Mouse (Mus musculus): ENCODE results near the gene Tbc1d2. TPM values are rescaled to one million over a fixed set of nuclear protein-coding genes. Genes with fewer than 3 reads are reported as not detected.

The Tbc1d2 gene
- polyA plus RNA-seq, 1 experiment from 2014 or later: 2.6 TPM

DNA sequence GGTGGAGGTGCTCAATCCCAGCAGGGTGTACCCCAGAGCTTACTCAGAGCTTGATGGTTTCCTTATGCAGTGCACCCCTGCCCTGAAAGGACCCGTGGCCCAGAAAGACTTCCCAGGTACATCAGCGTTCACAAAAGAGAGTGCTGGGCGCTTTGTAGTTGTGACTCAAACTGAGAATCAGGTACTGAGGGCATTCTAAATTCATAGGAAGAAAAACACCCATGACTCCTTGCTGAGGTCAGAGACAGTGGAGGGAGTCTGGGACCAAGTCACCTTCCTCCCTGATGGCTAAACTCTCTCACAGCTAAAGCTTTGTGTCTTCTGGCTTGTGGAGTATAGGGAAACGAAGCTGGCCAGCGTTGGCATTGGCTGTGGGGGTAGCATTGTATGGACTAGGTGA is 16.4 kb upstream of the Tbc1d2 start:
- peaks cover 21% of the 10 kb centered on the region for H3K4me1 ChIP-seq
- no peak overlapping the region for H3K27ac ChIP-seq
- H3K9ac ChIP-seq: no peak overlapping the region
- no peaks in the 10 kb centered on the region for H3K9me3 ChIP-seq
- WGBS: 56% methylated on average over 5 of the region's 5 CpGs
- H3K4me3 ChIP-seq: no peak overlapping the region
- no peaks in the 10 kb centered on the region for H3K36me3 ChIP-seq
- ATAC-seq (ENCODE audit: insufficient number of reproducible peaks, insufficient read depth, low FRiP score, low TSS enrichment): no peak
- H3K27me3 ChIP-seq: 0 out of 2 replicates have a peak, but pooled peaks cover 2% of the 10 kb centered on the region
- no peak overlapping the region for H3K4me2 ChIP-seq (replicated peaks)

- peaks cover 21% of the 10 kb centered on the region for H3K4me1 ChIP-seq
- WGBS: under 1% methylated on average over 6 of the region's 8 CpGs
- no peaks in the 10 kb centered on the region for H3K27me3 ChIP-seq
- ATAC-seq (ENCODE audit: insufficient number of reproducible peaks, insufficient read depth, low FRiP score, low TSS enrichment): no peak
- peak overlapping the region; percentile 74 for H3K4me2 ChIP-seq (replicated peaks)
- no peak overlapping the region for H3K27ac ChIP-seq
- no peaks in the 10 kb centered on the region for H3K9me3 ChIP-seq
- H3K36me3 ChIP-seq: no peaks in the 10 kb centered on the region
- no peak overlapping the region for H3K9ac ChIP-seq
- H3K4me3 ChIP-seq: no peak overlapping the region
Observed at GRCm38 (mm10) chr4:46665371-46665774, 15.4 kb upstream of the Tbc1d2 start.

DNA sequence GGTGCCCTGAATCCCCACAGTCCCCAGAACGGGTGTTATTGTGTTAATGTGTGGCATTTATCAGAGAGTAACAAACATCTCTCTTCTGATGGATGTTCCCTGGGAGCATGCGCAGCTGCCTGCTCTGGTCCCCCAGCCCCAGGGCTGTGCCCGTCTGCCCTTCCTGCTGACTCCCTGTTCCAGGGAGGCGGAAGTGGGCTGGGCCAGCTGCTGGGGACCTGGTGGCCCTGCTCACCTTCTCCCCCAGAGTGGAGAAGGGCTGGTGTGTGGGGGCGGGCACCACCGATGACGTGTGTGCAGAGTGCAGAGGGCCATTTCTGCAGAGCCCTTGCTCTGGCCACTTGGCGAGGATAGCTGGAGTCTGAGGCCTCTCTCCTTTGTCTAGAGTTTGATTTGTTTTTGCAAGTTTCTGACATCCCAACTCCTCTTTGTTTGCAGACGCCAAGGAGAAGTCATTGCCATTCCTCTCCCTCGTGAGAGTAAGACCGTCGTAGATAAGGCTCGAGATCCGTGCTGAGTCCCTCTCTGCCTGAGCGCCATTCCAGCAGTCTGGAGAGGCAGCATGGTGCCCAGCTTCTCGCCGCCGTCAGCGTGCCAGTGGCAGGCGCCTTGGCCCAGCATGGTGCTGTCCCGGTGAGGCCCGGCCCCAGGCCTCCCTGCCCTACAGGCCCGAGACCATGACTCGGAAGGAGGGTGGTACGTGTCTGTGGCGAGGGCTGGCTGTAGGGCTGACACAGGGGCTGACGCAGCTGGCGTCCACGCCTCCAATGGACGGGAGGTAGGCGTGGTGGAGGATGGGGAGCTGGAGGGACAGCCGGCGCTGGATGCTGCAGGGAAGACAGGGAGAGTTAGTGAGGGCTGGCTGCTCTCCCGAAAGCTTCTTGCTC is 14.4 kb upstream of the Tbc1d2 start:
- Histone ChIP-seq H3K9me3 (no peaks in the 10 kb centered on the region), H3K9ac (peak overlapping the region; percentile 56), H3K27ac (peak overlapping the region; percentile 79), H3K4me1 (peaks cover 21% of the 10 kb centered on the region), H3K36me3 (no peaks in the 10 kb centered on the region), H3K4me2 (replicated peaks) (peak overlapping the region; percentile 74), H3K27me3 (no peaks in the 10 kb centered on the region), H3K4me3 (peak overlapping the region; percentile 43)
- 2% methylated on average over 34 of the region's 34 CpGs for WGBS
- ATAC-seq (ENCODE audit: insufficient number of reproducible peaks, insufficient read depth, low FRiP score, low TSS enrichment): peak; percentile 91

- Histone ChIP-seq H3K4me2 (replicated peaks) (no peak overlapping the region), H3K4me1 (peaks cover 21% of the 10 kb centered on the region), H3K36me3 (no peaks in the 10 kb centered on the region), H3K9me3 (no peaks in the 10 kb centered on the region), H3K4me3 (no peak overlapping the region), H3K27me3 (no peaks in the 10 kb centered on the region), H3K9ac (no peak overlapping the region), H3K27ac (no peak overlapping the region)
- WGBS: 78% methylated on average over 9 of the region's 9 CpGs
- ATAC-seq (ENCODE audit: insufficient number of reproducible peaks, insufficient read depth, low FRiP score, low TSS enrichment): no peak
Observed at GRCm38 (mm10) chr4:46661433-46661832, 11.4 kb upstream of the Tbc1d2 start.

GRCm38 (mm10) chr4:46658946-46659345 is 8.9 kb upstream of the Tbc1d2 start:
- H3K9ac ChIP-seq: no peak overlapping the region
- WGBS: 67% methylated on average over 5 of the region's 5 CpGs
- no peaks in the 10 kb centered on the region for H3K36me3 ChIP-seq
- no peak overlapping the region for H3K4me3 ChIP-seq
- no peaks in the 10 kb centered on the region for H3K9me3 ChIP-seq
- ATAC-seq (ENCODE audit: insufficient number of reproducible peaks, insufficient read depth, low FRiP score, low TSS enrichment): no peak
- H3K27me3 ChIP-seq: no peaks in the 10 kb centered on the region
- H3K4me1 ChIP-seq: peaks cover 4% of the 10 kb centered on the region
- H3K27ac ChIP-seq: no peak overlapping the region
- H3K4me2 ChIP-seq (replicated peaks): no peak overlapping the region

DNA sequence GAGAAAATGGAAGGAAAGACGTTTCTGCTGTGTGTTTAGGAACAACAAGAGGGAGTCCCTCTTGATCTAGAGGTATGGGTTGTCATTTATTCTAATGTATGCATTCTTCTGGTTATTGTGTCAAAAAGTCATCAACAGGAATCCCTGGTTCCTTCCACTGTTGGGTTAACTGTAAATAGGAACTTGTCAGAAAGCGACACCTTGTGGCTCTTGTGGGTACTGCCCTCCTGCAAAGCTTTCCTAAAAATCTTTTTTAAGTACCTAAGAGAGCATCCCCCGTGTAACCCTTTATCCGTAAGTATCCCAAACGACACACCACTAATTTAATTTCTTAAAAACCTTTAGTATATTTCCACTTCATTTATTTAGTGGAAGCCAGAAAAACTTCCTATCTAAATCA is 7.1 kb upstream of the Tbc1d2 start:
- Histone ChIP-seq H3K27ac (no peak overlapping the region), H3K9ac (no peak overlapping the region), H3K36me3 (no peaks in the 10 kb centered on the region), H3K4me3 (no peak overlapping the region), H3K9me3 (no peaks in the 10 kb centered on the region), H3K4me1 (no peaks in the 10 kb centered on the region), H3K4me2 (replicated peaks) (no peak overlapping the region), H3K27me3 (peaks cover 4% of the 10 kb centered on the region)
- no peak for ATAC-seq (ENCODE audit: insufficient number of reproducible peaks, insufficient read depth, low FRiP score, low TSS enrichment)
- 7% methylated on average over 5 of the region's 5 CpGs for WGBS

GRCm38 (mm10) chr4:46655956-46656355 is 5.9 kb upstream of the Tbc1d2 start:
- no peak overlapping the region for H3K4me2 ChIP-seq (replicated peaks)
- H3K9ac ChIP-seq: no peak overlapping the region
- ATAC-seq (ENCODE audit: insufficient number of reproducible peaks, insufficient read depth, low FRiP score, low TSS enrichment): no peak
- 73% methylated on average over 2 of the region's 2 CpGs for WGBS
- no peak overlapping the region for H3K4me3 ChIP-seq
- no peak overlapping the region for H3K27ac ChIP-seq
- H3K36me3 ChIP-seq: no peaks in the 10 kb centered on the region
- peaks cover 4% of the 10 kb centered on the region for H3K27me3 ChIP-seq
- no peaks in the 10 kb centered on the region for H3K9me3 ChIP-seq
- no peaks in the 10 kb centered on the region for H3K4me1 ChIP-seq

- Histone ChIP-seq H3K4me3 (no peak overlapping the region), H3K27ac (no peak overlapping the region), H3K9me3 (no peaks in the 10 kb centered on the region), H3K9ac (no peak overlapping the region), H3K4me2 (replicated peaks) (no peak overlapping the region), H3K36me3 (no peaks in the 10 kb centered on the region), H3K27me3 (peaks cover 4% of the 10 kb centered on the region), H3K4me1 (no peaks in the 10 kb centered on the region)
- WGBS: 49% methylated on average over 1 of the region's 1 CpGs
- ATAC-seq (ENCODE audit: insufficient number of reproducible peaks, insufficient read depth, low FRiP score, low TSS enrichment): no peak
Observed at GRCm38 (mm10) chr4:46655298-46655697, 5.3 kb upstream of the Tbc1d2 start.

DNA sequence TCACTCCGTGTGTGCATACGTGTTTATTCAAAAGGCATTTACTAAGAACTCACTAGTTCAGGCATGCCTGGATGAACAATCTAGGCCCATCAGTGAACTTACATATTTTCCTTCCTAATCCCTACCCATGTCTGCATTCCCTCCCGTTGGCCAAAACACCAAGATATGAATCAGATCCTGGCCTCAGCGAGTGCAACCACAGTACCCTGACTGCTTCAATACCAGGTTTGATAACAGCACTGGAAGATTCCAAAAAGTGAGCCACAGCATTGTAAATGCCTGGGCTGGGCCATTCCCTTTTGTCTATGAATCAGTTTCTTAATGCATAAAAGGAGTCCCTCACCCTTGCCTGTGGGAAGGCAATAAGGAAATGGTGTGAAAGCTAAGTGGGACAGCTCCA is 848 bp downstream of the Tbc1d2 start:
- no peaks in the 10 kb centered on the region for H3K4me1 ChIP-seq
- no peak overlapping the region for H3K27ac ChIP-seq
- no peaks in the 10 kb centered on the region for H3K36me3 ChIP-seq
- no peaks in the 10 kb centered on the region for H3K9me3 ChIP-seq
- H3K9ac ChIP-seq: no peak overlapping the region
- peak overlapping the region; percentile 79 for H3K4me2 ChIP-seq (replicated peaks)
- ATAC-seq (ENCODE audit: insufficient number of reproducible peaks, insufficient read depth, low FRiP score, low TSS enrichment): no peak
- peaks cover 29% of the 10 kb centered on the region for H3K27me3 ChIP-seq
- 50% methylated on average over 4 of the region's 4 CpGs for WGBS
- peak overlapping the region; percentile 55 for H3K4me3 ChIP-seq

DNA sequence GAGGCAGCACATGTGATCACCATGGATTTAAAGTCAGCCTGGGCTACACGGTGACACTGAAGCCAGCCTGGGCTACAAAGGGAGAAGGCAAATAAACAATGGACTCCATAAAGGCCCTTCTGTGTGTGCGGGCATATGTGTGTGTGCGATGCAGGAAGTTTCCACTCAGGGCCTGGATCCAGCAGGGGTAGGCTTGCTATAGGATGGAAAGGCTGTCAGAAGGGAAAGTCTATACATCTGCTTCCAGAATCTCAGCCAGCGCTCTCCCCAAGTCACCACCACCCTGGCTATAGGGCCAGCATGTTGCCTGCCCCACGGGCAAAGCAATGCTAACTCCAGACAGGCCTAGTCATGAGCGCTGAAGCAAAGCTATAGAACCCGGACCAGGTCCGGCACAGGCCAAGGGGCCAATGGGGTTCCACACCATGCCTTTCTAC is 6.3 kb downstream of the Tbc1d2 start:
- Histone ChIP-seq H3K27me3 (peaks cover 12% of the 10 kb centered on the region), H3K36me3 (no peaks in the 10 kb centered on the region), H3K27ac (no peak overlapping the region), H3K9me3 (no peaks in the 10 kb centered on the region), H3K9ac (no peak overlapping the region), H3K4me1 (no peaks in the 10 kb centered on the region), H3K4me3 (no peak overlapping the region), H3K4me2 (replicated peaks) (no peak overlapping the region)
- WGBS: 90% methylated on average over 8 of the region's 8 CpGs
- ATAC-seq (ENCODE audit: insufficient number of reproducible peaks, insufficient read depth, low FRiP score, low TSS enrichment): no peak

- ATAC-seq (ENCODE audit: insufficient number of reproducible peaks, insufficient read depth, low FRiP score, low TSS enrichment): no peak
- Histone ChIP-seq H3K4me1 (no peaks in the 10 kb centered on the region), H3K4me2 (replicated peaks) (no peak overlapping the region), H3K4me3 (no peak overlapping the region), H3K9me3 (no peaks in the 10 kb centered on the region), H3K27me3 (peaks cover 6% of the 10 kb centered on the region), H3K27ac (no peak overlapping the region), H3K9ac (no peak overlapping the region), H3K36me3 (no peaks in the 10 kb centered on the region)
- WGBS: 58% methylated on average over 8 of the region's 8 CpGs
Observed at GRCm38 (mm10) chr4:46642924-46643675, 6.9 kb downstream of the Tbc1d2 start.

- H3K4me1 ChIP-seq: no peaks in the 10 kb centered on the region
- H3K36me3 ChIP-seq: no peaks in the 10 kb centered on the region
- 75% methylated on average over 4 of the region's 4 CpGs for WGBS
- no peak overlapping the region for H3K4me2 ChIP-seq (replicated peaks)
- no peak for ATAC-seq (ENCODE audit: insufficient number of reproducible peaks, insufficient read depth, low FRiP score, low TSS enrichment)
- H3K9me3 ChIP-seq: no peaks in the 10 kb centered on the region
- no peak overlapping the region for H3K4me3 ChIP-seq
- H3K9ac ChIP-seq: no peak overlapping the region; the same call in 1 of the 2 replicates
- no peaks in the 10 kb centered on the region; the same call in 1 of the 2 replicates for H3K27me3 ChIP-seq
- H3K27ac ChIP-seq: 0 out of 2 replicates have a peak overlapping the region, but pooled peaks have one; percentile 6
Observed at GRCm38 (mm10) chr4:46641283-46641682, 8.7 kb downstream of the Tbc1d2 start.

All from embryonic facial prominence, embryonic 12.5 days (tissue).